Mouse (Mus musculus) mesoderm, embryonic 11.5 days (tissue): ENCODE measurements around the gene Cic.
"Not testable (repeated sequence)": the region's sequence is repeated elsewhere in the genome, so short reads cannot be mapped to it uniquely, and the experiment has no call there.

Experiments
- DNase-seq: peaks from one replicate; pipeline ENCODE4 v3.0.0-alpha.2; 2012; ENCODE audit warnings: low read depth, low spot score

The Cic gene

DNA sequence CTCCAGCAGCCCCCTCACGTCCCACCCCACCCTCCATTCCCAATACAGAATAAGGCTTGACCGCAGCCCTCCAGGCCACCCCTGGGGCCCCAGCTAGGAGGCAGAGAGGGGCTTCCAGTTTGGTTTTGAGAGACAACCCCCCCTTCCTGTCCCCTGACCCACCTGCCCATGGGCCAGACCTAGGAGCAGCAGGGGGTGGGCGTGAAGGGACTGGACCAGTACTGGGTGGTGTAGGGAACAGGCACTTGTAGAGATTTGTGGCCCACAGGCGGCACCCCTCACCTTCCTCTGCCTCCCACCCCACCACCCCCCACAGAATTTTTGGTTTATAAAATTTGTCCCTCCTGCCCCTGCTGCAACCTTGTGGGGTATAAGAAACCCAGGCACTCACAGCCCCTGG lies 24.1 kb upstream of the Cic start:
- DNase-seq = no peak

GRCm38 (mm10) chr7:25244562-25245369 lies 22.7 kb upstream of the Cic start:
- DNase-seq = no peak

GRCm38 (mm10) chr7:25246079-25246758 lies 21.3 kb upstream of the Cic start:
- no peak for DNase-seq

- no peak for DNase-seq
Measured at GRCm38 (mm10) chr7:25246759-25247137, 20.8 kb upstream of the Cic start.

GRCm38 (mm10) chr7:25247498-25247897 lies 20.0 kb upstream of the Cic start:
- DNase-seq = no peak

- peak; percentile 58 for DNase-seq
Measured at GRCm38 (mm10) chr7:25248018-25248647, 19.4 kb upstream of the Cic start.

DNA sequence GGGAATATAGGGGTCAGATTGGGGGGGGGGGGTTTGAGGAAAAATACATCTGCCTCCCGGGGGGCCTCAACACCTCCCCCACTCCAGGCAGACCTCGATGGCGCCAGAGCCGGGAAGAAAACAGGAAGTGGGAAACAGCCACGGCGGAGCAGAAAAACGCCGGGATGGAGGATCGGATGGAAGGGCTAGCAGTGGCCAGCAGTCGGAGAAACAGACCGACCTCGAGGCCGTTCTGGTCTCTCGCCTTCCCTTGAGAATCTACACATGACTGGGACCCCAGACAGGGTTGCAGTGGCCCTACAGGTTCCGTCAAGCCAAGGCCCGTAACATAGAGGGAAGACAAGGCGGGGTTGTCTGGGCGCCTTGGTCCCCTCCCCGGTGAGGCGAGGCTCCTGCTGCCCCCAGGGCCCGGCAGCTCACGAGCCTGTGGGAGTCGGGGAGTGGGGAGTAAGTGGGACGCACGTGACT lies 18.6 kb upstream of the Cic start:
- peak; percentile 48 for DNase-seq

- DNase-seq = peak; percentile 87
Measured at GRCm38 (mm10) chr7:25249314-25250140, 18.0 kb upstream of the Cic start.

DNA sequence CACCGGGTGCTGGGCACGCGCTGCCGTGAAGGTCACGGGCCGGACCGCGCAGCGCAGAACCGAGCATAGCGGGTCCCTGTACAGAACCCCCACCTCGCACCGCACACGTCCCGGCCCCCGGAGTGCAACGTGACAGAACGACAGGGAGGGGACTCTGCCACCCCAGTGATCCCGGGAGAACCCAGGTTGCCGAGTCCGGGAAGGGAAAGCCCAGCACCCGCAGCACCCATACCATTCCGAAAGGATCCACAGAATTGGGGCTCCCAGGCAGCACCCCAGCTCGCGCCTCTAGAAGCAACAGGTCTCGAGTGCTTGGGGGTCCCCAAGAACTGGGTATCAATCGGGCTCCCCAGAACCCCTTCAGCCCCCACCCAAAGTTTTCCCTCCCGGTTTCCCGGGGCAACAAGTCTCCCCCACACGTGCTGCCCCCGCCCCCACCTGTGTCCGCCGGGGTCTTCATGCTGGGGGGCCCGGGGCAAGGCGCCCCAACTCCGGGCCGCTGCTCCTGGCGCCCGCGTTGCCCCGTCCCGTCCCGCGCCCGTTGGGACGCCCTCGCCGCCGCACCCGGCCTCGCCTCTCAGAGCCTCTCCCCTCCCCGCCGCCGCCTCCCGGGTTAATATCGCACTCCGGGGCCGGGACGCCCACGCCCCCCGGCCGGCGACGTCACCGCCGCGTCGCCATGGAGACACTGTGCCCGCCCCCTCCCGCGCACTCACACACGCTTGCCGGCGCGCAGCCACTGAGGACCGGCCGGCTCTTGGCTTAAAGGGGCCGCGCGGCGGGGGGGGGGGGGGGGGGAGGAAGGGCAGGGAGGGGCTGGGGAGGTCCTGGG lies 17.1 kb upstream of the Cic start, which contains the start of gene Erf:
TSS of gene Erf (minus strand) at position 621 of the 832 bp plus-strand sequence.
- DNase-seq = peak; percentile 94

DNA sequence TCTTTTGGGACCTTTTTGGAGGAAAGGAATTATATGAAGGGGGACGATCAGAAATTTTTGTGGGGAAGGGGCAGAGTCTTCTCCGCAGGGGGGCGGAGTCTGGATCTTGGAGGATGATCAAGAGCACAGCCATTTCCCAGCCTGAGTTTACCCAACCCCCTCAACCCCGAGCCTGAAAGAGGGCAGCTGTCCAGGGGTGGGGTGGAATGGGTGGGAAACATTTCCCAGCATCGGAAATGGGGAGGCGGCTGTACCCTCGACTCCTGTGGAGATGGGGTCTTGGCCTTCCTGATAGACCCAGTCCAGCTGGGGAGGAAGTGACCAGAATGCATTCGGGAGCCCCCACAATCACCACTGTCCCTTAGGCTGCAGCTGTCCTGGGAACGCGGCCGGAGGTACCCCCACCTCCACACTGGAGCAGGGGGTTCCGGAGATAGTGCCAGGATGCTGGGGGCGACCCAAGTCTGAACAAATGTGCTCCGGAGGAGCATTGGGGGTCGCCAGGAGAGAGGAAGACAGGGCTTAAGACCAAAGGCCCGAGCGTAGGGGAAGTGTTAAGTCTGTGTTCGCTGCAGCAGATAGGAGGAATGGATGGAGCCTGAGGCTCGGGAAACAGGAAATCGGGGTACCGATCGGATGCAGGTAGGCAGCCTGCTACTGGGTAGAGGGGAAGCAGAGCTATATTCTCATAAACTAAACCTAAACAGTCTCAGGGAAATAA lies 16.3 kb upstream of the Cic start:
- peak; percentile 79 for DNase-seq

GRCm38 (mm10) chr7:25251822-25252221 lies 15.7 kb upstream of the Cic start:
- no peak for DNase-seq

DNA sequence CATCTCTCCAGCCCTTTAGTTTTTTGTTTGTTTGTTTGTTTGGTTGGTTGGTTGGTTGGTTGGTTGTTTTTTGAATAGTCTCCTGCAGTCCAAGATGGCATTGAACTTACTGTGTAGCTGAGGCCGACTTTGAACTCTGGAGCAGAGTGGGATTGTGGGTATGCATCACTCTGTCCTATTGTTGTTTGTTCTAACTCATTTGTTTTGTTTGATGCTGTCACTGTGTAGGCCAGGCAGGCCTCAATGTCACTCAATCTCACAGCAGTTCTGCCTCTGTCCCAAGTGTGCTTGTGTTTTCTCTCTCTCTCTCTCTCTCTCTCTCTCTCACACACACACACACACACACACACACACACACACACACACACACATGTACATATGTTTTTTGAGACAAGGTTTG lies 5.6 kb upstream of the Cic start:
- no peak for DNase-seq

DNA sequence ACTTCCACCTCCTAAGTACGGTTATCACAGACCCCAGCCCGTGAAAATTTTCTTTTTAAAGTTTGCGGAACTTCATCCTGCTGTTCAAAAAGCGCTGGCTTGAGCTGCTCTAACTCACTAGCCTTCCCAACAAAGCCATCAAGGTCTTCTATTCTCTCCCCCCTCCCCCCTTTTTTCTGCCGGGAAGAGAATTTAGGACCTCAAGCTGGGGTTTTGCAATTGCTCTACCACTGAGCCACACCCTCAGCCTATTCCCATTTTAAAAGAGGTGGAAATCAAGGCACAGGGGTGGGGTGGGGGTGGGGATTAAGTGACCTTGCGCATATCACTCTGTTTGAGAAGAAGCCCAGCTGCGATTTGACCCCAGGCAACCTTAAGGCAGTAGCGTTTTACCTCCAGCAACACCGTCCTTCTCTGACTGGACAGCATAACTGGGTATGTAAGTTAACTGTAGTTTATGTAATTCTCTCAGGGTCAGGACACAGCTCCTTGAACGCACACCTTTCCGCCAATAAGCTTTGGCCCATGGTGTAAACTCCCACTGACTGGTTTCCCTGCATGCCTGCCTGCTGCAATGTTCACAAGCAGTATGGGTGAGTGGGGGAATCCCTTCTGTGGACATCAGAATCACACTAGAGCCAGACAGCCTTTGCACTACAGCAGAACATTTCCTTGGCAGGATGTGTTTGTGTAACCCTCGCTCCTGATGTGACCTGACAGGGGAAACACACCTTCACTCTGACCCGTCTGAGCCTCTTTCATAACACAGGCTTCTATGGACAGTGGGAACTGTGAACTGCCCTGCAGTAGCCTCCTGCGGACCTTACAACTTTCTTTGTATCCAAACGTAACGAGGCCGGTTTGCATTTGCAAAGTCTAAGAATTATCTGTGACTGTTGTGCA lies 3.3 kb upstream of the Cic start:
- no peak for DNase-seq

GRCm38 (mm10) chr7:25265743-25266142 lies 1.8 kb upstream of the Cic start:
- DNase-seq = not testable (repeated sequence)

- no peak for DNase-seq
Measured at GRCm38 (mm10) chr7:25266180-25266962, 1.1 kb upstream of the Cic start.

GRCm38 (mm10) chr7:25267751-25268463 lies 403 bp downstream of the Cic start:
- DNase-seq = peak; percentile 100

DNA sequence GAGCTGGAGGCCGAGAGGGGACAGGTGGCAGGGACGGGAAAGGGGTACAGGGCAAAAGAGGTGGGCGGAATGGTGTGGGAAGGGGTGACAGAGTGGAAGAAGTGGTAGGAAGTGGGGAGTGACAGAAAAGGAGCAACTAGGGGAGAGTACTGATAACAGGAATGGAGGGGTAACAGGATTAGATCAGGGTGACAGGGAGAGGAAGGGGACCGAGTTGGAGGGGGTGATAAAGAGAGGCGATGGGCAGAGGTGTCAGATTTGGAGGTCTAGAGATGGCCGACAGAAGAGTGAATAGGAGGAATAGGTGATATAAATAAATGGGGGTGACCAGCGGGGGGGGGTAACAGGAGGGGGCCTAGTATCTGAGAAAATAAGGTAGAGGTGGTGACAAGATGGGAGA lies 1.1 kb downstream of the Cic start:
- no peak for DNase-seq

- no peak for DNase-seq
Measured at GRCm38 (mm10) chr7:25269029-25269428, 1.5 kb downstream of the Cic start.
